19 mouse cellular contexts compared by ENCODE assay signal in the genomic region with DNA sequence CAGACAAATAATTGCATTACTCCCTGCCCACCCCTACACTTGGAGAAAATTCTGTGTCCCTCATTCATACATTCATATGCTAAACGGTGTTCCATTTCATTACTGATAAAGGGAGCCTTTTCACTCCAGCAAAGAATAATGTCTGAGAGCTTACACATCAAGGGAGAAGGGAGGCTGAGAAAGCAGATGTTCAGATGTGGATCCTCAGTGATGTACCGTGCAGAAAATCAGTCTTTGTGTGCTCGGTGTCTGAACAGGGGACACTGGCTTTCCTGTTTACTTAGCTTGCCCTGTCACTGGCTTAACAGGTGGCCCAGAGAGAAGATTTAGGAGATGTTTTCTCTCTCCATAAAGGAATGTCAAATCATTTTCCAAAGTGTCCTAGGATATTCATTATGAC.
DNase-seq lines count a peak whose midpoint lies in the region; ATAC-seq and TF ChIP-seq lines count a peak whose summit lies in the region.
"Had no signal": no experiment of that assay in that cellular context is flagged by ENCODE, and none has a peak within 500 bp of the region (broad histone marks: within the 10 kb centered on the region; RNA-seq: fewer than 3 reads in every experiment).

No protein-coding gene starts in this region.

- H3K36me3 ChIP-seq in forebrain, embryonic 12.5 days (replicated peaks), result no peaks in the 10 kb centered on the region
- no peaks in the 10 kb centered on the region for H3K36me3 ChIP-seq in forebrain, embryonic 16.5 days (ENCODE audit: control insufficient read depth, insufficient read depth)
- no peaks in the 10 kb centered on the region for H3K36me3 ChIP-seq in limb, embryonic 13.5 days
- no peaks in the 10 kb centered on the region for H3K36me3 ChIP-seq in limb, embryonic 10.5 days
- no peaks in the 10 kb centered on the region for H3K36me3 ChIP-seq in midbrain, embryonic 14.5 days (ENCODE audit: control insufficient read depth, insufficient read depth, low read length)
- H3K36me3 ChIP-seq in midbrain, postnatal 0 days (ENCODE audit: insufficient read depth, low read length), result no peaks in the 10 kb centered on the region
- H3K36me3 ChIP-seq: embryonic facial prominence, embryonic 10.5 days; forebrain, embryonic 15.5 days; heart, embryonic 15.5 days had no signal

- H3K27ac ChIP-seq in forebrain, embryonic 12.5 days, result no peak overlapping the region
- no peak overlapping the region for H3K27ac ChIP-seq in forebrain, embryonic 16.5 days (ENCODE audit: low read length)
- H3K27ac ChIP-seq in limb, embryonic 13.5 days, result peak overlapping the region; percentile 28; the same call in 1 of the 2 replicates
- H3K27ac ChIP-seq in limb, embryonic 10.5 days, result no peak overlapping the region
- no peak overlapping the region for H3K27ac ChIP-seq in midbrain, embryonic 14.5 days (replicated peaks; ENCODE audit: low read depth, low read length)
- H3K27ac ChIP-seq in midbrain, postnatal 0 days (ENCODE audit: low read depth, low read length), result no peak overlapping the region
- H3K27ac ChIP-seq: embryonic facial prominence, embryonic 10.5 days; forebrain, embryonic 15.5 days; heart, adult 2 months; heart, embryonic 15.5 days had no signal

- no peak overlapping the region for H3K4me3 ChIP-seq in forebrain, embryonic 12.5 days (replicated peaks)
- H3K4me3 ChIP-seq in forebrain, embryonic 16.5 days (replicated peaks; ENCODE audit: low read length), result no peak overlapping the region
- no peak overlapping the region for H3K4me3 ChIP-seq in limb, embryonic 13.5 days
- H3K4me3 ChIP-seq in limb, embryonic 10.5 days, result no peak overlapping the region
- H3K4me3 ChIP-seq in midbrain, embryonic 14.5 days (replicated peaks; ENCODE audit: low read depth, low read length), result no peak overlapping the region
- no peak overlapping the region for H3K4me3 ChIP-seq in midbrain, postnatal 0 days (ENCODE audit: low read depth, low read length)
- H3K4me3 ChIP-seq: embryonic facial prominence, embryonic 10.5 days; forebrain, embryonic 15.5 days; heart, adult 2 months; heart, embryonic 15.5 days had no signal

- no peak for DNase-seq in limb, embryonic 10.5 days (ENCODE audit: low spot score)
- DNase-seq in midbrain, embryonic 14.5 days, result peak; percentile 12
- no peak for DNase-seq in midbrain, postnatal 0 days (ENCODE audit: low spot score)
- DNase-seq in kidney, adult 11 months, result no peak
- DNase-seq: adrenal gland, adult 2 months; adrenal gland, postnatal 25 days; cerebellum, adult 2 months; cerebellum, postnatal 10 days; gastrocnemius, postnatal 14 days; heart, adult 2 months; heart, postnatal 14 days had no signal

- H3K9ac ChIP-seq in forebrain, embryonic 12.5 days, result no peak overlapping the region
- H3K9ac ChIP-seq in forebrain, embryonic 16.5 days (replicated peaks; ENCODE audit: low read depth, low read length), result no peak overlapping the region
- no peak overlapping the region for H3K9ac ChIP-seq in limb, embryonic 13.5 days
- H3K9ac ChIP-seq in midbrain, embryonic 14.5 days (replicated peaks; ENCODE audit: low read length), result no peak overlapping the region
- no peak overlapping the region for H3K9ac ChIP-seq in midbrain, postnatal 0 days (replicated peaks; ENCODE audit: low read length, poor library complexity, severe bottlenecking)
- H3K9ac ChIP-seq: forebrain, embryonic 15.5 days; heart, embryonic 15.5 days had no signal

- no peak for TF ChIP-seq CTCF in midbrain, postnatal 0 days (IDR thresholded peaks at IDR 0.05)

- no peaks in the 10 kb centered on the region for H3K9me3 ChIP-seq in forebrain, embryonic 12.5 days
- H3K9me3 ChIP-seq in forebrain, embryonic 16.5 days (ENCODE audit: control insufficient read depth, low read length), result no peaks in the 10 kb centered on the region
- H3K9me3 ChIP-seq in limb, embryonic 13.5 days, result no peaks in the 10 kb centered on the region
- no peaks in the 10 kb centered on the region for H3K9me3 ChIP-seq in limb, embryonic 10.5 days (replicated peaks)
- no peaks in the 10 kb centered on the region for H3K9me3 ChIP-seq in midbrain, embryonic 14.5 days (ENCODE audit: control insufficient read depth, low read length)
- no peaks in the 10 kb centered on the region for H3K9me3 ChIP-seq in midbrain, postnatal 0 days (ENCODE audit: low read length)
- H3K9me3 ChIP-seq: embryonic facial prominence, embryonic 10.5 days; forebrain, embryonic 15.5 days; heart, embryonic 15.5 days had no signal

- ATAC-seq in forebrain, embryonic 12.5 days (ENCODE audit: low FRiP score), result peak; percentile 27; the same call in 1 of the 2 replicates
- no peak for ATAC-seq in forebrain, embryonic 16.5 days
- no peak for ATAC-seq in limb, embryonic 13.5 days (ENCODE audit: low FRiP score, low read depth)
- no peak for ATAC-seq in midbrain, embryonic 14.5 days (ENCODE audit: low FRiP score, low TSS enrichment)
- no peak for ATAC-seq in midbrain, postnatal 0 days (ENCODE audit: low FRiP score)
- ATAC-seq: forebrain, embryonic 15.5 days; intestine, embryonic 16.5 days had no signal

- 18% methylated on average over 3 of the region's 3 CpGs for WGBS in forebrain, embryonic 12.5 days
- 13% methylated on average over 3 of the region's 3 CpGs for WGBS in forebrain, embryonic 16.5 days
- 84% methylated on average over 3 of the region's 3 CpGs for WGBS in limb, embryonic 13.5 days
- WGBS in limb, embryonic 10.5 days, result 79% methylated on average over 3 of the region's 3 CpGs
- WGBS in midbrain, embryonic 14.5 days, result 7% methylated on average over 3 of the region's 3 CpGs
- WGBS in midbrain, postnatal 0 days, result 14% methylated on average over 3 of the region's 3 CpGs

- H3K4me2 ChIP-seq in forebrain, embryonic 12.5 days, result no peak overlapping the region
- no peak overlapping the region for H3K4me2 ChIP-seq in forebrain, embryonic 16.5 days (ENCODE audit: low read length)
- no peak overlapping the region for H3K4me2 ChIP-seq in limb, embryonic 13.5 days (replicated peaks)
- no peak overlapping the region for H3K4me2 ChIP-seq in midbrain, embryonic 14.5 days (ENCODE audit: low read length)
- H3K4me2 ChIP-seq in midbrain, postnatal 0 days (ENCODE audit: low read depth, low read length, poor library complexity, severe bottlenecking), result no peak overlapping the region
- H3K4me2 ChIP-seq: forebrain, embryonic 15.5 days; heart, embryonic 11.5 days; heart, embryonic 15.5 days had no signal

- H3K4me1 ChIP-seq in forebrain, embryonic 12.5 days, result peaks cover 9% of the 10 kb centered on the region
- H3K4me1 ChIP-seq in forebrain, embryonic 16.5 days (replicated peaks; ENCODE audit: control insufficient read depth, insufficient read depth, low read length), result no peaks in the 10 kb centered on the region; the same call in 1 of the 2 replicates
- H3K4me1 ChIP-seq in limb, embryonic 13.5 days, result peaks cover 16% of the 10 kb centered on the region
- 0 out of 2 replicates have a peak, but pooled peaks cover 3% of the 10 kb centered on the region for H3K4me1 ChIP-seq in limb, embryonic 10.5 days
- peaks cover 7% of the 10 kb centered on the region; the same call in 1 of the 2 replicates for H3K4me1 ChIP-seq in midbrain, embryonic 14.5 days (ENCODE audit: control insufficient read depth, insufficient read depth, low read length)
- no peaks in the 10 kb centered on the region for H3K4me1 ChIP-seq in midbrain, postnatal 0 days (ENCODE audit: insufficient read depth, low read length)
- H3K4me1 ChIP-seq: forebrain, embryonic 15.5 days; heart, embryonic 15.5 days had no signal

- no peaks in the 10 kb centered on the region for H3K27me3 ChIP-seq in forebrain, embryonic 12.5 days
- H3K27me3 ChIP-seq in forebrain, embryonic 16.5 days (replicated peaks; ENCODE audit: control insufficient read depth, insufficient read depth, low read length), result no peaks in the 10 kb centered on the region
- peaks cover 3% of the 10 kb centered on the region; the same call in 1 of the 2 replicates for H3K27me3 ChIP-seq in limb, embryonic 13.5 days
- no peaks in the 10 kb centered on the region for H3K27me3 ChIP-seq in limb, embryonic 10.5 days (ENCODE audit: low read depth, poor library complexity, severe bottlenecking)
- no peaks in the 10 kb centered on the region for H3K27me3 ChIP-seq in midbrain, embryonic 14.5 days (ENCODE audit: control insufficient read depth, insufficient read depth, low read length)
- H3K27me3 ChIP-seq in midbrain, postnatal 0 days (ENCODE audit: insufficient read depth, low read length), result no peaks in the 10 kb centered on the region
- H3K27me3 ChIP-seq: forebrain, embryonic 15.5 days; heart, embryonic 15.5 days had no signal
